Mouse (Mus musculus) cerebellum, postnatal 10 days (tissue): ENCODE results near the gene Ncor2.

ENCODE experiments used
- DNase-seq, 2 experiments: peaks; one replicate each; pipeline ENCODE4 v3.0.0; 2021; ENCODE audit warnings: mixed read lengths in 2 of 2

The Ncor2 gene

DNA sequence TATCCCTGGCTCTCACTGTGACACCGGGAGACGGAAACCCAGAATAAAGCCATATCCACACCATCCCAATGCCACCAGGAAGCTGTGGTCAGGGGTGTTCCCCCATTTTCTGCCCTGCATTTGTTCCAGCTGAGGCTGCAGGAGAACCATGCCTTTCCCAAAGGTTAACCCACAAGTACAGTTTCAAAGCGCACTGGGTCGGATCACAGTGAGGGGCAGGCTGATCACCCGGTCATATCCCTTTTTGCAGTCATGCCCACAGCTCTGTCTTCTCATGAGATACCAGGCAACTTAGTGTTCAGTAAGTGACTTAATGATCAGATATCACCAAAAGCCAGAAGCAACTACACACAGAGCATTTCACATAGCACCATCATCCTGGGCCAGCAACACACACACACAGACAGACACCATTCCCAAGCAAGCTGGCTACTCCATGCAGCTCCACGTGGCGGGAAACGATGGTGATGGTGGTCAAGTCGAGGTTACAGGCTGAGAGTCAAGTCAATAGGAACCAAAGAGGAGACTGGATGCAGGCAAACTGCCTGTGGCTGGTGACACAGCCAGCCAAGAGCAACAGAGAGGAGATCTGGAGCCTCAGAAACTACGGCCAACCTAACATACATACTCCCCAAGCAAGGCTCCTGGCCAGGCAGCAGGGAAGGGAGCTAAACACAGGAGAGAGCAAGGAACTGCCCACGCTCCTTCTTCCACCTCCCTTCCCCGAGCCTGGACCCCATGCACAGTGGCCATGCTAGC is 35.7 kb downstream of the Ncor2 start:
- peak; percentile 59 to 71 for DNase-seq

DNA sequence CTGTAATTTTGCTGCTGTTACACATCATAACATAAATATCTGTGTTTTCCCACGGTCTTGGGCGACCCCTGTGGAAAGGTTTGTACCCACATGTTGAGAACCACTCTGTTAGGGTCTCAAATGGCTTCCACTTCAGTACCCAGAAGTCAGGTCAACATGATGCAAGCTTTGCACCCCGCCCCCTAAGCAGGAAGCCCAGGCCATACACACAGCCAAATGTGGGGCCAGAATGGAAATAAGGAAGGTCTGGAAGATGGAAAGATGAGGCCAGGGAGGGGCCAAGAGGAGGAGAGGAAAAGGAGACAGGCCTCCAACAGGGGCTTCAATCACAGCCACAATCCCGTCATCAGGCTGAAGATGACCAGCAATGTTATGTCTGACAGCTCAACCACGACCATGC is 37.1 kb downstream of the Ncor2 start:
- DNase-seq = peak; percentile 48 to 53

DNA sequence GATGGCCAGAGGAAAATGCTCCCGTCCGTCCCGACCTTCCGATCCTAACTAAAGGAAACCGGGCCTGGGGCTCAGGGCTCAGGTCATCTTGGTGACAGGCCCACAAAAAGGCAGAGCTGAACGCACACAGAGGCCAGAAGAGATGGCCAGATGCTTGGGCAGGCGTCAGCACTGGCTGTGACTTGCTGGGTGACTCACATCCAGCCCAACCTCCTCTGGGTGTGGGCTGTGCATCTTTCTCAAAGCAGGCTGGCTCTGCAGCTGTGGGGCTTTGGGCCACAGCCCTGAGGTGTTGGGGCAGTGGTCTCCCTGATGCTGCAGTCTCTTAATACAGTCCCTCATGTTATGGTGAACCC is 37.5 kb downstream of the Ncor2 start:
- DNase-seq = no peak

DNA sequence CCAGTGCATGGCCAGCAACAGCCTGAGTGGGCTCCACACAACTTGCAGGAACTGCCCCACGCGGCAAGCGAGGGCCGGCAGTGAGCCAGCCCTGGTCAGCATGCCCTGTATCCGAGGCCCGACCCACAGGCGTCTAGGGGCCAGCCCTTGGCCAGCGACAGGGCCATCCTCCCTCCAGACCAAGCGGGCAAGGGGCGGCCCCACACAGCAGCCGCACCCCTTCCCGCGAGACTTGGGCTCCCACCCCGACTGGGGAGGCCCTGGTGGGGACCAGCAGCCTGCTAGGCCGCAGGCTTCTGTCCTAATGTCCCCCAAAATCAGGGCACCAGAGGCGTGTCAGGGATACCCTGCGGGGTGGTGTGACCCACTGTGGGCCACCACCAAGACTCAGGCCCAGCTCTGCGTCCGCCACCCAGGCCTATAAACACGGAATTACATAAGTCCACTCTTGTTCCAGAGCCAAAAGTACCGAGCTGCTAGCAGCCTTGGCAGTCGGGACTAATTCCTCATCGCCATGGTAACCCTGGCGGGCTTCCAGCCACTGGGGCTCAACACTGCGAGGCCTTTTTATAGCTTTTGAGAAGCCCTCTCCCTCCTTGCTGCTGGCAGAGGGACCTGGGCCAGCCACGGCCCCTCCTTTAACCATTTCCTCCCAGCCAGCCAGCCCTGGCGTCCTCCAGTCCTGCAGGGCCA is 38.0 kb downstream of the Ncor2 start:
- peak; percentile 100 for DNase-seq

DNA sequence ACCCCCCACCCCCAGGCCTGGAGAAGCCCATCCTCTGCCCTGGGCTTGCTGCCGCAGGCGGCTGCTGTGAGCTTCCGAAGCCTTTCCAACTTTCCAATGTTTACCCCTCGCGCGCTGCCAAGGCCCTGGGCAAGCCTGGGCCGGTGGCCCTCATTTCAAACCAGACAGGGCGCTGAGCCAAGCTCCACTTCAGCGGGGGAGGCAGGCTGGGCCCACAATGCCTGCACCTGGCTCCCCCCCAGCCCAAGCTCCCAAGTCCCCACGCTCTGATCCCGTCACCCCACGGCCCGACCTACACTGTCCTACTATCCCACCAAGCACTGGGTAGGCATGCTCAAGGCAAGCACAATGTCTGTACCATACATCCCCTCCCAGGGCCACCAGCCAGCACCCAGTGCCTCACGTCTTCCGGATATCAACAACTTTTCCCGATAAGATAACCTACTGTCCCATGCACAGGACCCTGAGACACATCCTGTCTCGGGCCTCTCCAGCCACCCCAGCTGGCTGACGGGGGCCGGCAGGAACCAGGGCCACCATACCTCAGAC is 38.8 kb downstream of the Ncor2 start:
- DNase-seq = peak; percentile 98

DNA sequence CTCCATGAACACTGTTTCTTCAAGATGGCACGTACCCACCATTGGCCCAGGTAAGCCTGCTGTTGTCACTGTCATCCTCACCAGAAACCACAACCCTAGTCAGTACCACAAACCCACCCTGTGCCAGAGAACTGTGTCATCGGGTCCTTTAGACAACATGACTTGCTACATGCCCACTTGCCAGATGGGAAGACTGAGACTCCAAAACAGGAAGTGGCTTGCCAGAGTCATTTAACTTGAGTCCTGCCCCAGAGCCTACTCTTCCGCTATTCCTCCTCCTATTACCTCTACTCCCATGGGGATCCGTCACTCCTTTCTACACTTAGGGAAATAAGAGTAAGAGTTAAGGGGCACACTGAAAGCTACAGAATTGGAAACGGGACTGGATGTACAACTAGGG is 39.4 kb downstream of the Ncor2 start:
- peak in 1 of 2 experiments; percentile 59 for DNase-seq

DNA sequence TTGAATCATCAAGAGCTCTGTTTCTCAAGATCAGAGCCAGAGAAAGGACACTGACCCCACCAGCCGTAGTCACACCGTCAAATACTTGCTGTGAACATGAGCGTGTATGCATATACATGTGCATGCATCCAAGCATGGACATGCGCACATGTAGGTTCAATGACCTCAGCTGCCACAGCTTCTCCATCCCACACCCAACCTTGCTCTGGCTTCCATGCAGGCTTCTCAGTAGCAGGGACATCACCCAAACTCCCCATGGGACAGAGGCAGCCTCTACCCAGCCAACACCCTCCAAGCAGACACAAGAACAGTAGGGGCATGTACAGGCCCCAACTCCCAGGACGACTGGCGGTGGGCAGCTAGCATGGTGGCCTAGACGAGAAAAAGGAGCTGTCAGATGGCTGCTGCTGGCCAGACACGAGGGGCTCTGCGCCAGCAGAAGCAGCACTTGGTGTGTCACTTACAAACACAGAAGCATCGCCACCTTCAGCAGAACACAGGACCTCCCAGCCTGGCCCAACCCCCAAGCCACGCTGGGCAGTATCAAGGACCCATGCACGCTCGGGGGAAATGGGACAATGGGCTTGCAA is 40.1 kb downstream of the Ncor2 start:
- DNase-seq = peak; percentile 59 to 64

DNA sequence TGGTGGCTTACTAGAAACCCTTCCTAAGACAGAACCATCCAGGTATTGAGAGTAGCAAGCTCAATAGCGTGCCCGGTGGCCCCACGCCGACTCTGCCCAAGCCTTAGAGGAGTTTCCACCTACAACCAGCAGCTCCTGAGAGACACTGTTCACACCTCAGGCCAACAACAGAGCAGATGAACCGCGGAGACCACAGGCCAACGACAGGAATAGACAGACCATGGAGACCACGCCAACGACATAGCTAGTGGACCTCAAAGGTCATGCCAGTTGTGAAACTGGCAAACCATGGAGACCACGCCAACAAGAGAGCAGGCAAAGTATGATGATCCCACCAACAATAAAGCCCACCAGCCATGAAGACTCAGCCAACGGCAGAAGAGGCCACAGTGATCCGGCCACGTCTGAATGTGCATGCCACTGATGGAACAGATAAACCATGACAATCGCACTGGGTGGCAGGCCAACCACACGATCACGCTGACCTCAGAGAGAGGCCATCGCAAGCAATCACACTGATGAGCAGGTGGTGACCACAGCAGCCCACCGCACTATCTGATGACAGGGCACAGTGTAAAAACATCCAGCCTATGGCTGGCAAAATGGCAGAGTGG is 41.2 kb downstream of the Ncor2 start:
- no peak for DNase-seq

DNA sequence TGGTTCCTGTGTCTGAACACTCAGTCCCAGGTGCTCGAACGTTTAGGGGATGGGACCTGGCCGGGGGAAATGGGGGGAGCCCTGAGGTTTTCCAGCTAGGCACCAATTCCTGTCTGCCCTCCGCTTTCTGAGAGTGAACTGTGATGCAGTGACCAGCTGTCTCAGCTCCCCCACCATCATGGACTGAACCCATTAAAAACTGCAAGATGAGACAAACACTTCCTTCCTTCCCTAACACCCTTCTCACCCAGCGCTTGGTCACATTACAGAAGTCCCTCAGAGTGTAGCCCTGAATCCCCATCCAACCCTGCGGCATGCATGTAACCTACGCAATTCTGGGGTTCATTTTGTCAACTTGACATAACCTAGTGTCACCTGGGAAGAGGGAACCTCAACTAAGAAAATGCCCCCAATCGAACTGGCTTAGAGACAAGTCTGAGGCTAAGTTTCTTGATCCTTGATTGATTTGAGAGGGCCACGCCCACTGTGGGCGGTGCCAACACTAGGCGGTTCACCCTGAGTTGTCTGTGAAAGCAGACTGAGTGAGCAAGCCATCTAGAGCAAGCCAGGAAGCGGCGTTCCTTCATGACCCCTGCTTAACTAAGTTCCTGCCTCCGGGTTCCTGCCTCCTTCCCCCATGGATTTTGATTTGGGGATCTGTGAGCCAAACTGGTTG is 41.9 kb downstream of the Ncor2 start:
- DNase-seq = peak; percentile 54 to 60

DNA sequence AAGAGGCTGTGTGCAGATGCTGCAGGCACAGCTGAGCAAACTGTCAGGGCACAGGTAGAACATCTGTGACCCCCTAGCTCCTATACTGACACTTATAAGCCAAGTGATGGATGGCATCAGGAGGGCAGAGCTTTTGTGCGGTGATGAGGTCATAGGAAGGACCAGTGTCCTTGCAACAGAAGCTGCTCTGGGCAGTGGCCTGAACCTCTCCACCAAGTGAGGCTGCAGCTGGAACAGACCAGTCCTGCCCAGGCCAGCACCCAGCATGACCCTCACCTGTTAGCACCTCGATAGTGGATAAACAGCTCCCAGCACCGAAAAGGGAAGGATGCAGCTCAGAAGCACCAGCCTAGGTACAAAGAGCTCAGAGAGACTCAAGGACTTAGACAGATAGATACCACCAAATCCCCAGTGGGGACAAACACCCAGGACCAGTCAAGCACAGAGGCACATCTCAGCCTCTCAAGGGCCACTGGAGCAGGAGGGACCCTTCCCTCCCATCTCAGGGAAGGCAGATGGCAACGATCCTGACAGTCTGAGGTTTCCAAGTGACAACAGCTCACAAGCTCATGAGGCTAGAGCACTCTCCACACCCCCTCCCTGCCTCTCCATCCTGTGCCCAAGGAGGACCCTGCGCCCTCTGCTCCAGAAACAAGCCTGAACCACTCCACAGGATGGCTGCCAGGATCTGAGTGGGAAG is 42.6 kb downstream of the Ncor2 start:
- DNase-seq = peak; percentile 75 to 76

DNA sequence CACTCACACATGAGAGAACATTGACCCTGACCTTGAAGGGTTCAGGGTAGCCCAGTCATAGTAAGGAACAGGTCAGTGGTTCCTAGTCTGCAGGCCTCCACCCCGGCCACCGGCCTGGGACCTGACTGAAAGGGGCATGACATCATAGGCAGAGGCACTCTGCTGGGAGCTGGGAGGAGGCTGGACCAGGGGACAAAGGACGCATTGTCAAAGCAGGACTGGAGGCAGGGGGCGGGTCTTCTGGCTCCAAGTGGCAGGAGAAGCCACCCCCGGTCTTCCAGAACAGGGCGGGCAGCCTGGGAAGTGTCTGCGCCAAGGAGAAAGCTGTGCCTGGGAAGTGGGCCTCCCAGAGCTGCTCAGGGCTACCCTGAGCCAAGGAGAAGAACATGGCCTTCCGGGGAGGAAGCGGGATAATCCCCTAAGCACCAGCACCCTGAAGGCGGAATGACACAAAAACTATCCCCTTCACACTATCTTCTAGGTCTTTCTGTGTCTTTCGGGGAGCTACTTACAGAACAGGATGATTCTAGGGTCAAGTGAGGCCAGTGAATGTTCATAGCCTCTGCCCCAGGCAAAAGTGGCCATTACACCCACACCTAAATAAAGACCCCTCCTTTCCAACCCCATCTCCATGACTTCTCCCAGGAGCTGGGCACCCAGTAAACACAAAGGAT is 44.1 kb downstream of the Ncor2 start:
- DNase-seq = peak; percentile 70 to 80

DNA sequence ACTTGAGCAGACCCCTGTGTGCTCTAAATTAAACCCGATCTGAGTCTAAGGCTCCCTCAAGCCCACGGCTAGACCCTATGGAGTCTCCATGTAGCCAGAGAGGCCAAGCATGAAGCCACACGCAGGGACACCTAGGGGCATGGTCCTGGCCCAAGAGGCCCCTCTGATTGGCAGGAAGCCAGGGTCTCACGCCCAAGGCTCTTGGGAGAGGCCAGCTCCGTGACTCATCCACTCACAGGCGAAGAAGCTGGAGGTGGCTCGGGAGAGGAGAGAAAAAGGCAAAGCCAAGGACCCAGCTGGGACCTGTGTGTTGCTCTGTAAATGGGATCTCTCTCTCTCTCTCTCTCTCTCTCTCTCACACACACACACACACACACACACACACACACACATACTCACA is 44.6 kb downstream of the Ncor2 start:
- peak; percentile 79 to 80 for DNase-seq

DNA sequence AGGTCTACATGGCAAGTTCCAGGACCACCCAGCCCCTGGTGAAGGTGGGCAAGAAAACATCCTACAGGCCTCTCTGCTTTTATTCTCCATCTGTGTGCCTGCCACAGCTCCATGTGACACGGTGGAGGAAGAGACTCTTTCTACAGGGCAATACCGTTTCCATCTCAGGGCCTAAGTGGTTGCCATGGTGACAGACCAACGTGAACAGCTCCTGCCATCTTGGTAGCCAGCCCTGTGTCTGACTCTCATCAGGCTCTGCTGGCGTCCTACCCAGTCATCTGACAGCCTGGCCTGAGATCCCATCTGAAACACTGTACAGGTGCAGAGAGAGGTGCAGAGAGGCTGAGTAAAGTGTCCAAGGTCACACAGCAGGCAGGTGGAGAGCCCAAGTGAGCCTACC is 45.4 kb downstream of the Ncor2 start:
- DNase-seq = peak; percentile 88

DNA sequence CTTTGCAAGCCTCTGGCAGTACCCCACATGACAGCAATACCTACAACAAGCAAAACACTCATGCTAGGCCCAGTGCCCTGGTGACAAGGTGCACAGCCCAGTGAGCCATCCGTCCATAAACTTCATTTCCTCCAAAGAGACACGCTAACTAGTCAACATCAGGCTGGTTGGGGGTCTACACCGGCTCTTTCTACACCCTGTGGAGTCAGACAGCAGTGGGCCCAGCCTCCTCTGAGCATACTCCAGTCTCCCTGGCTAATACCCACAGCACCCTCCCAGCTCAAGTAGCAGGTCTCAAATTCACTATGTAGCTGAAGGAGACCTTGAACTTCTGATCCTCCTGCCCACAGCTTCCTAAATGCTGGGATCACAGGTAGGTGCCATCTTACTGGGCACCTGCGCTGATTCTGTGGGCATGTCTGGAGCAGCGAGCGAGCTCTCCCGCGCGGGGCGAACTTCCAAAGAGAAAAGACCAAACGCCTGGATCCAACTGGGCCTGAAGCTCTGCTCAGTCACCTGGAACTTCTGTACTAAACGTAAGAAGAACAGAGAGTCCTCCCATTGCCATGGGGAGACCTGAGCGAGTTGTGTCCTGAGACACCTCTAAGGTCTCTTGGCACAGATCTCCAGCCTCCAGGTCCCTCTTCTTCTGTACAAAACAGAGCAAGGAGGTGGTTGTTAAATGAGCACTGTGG is 46.3 kb downstream of the Ncor2 start:
- peak in 1 of 2 experiments; percentile 41 for DNase-seq

DNA sequence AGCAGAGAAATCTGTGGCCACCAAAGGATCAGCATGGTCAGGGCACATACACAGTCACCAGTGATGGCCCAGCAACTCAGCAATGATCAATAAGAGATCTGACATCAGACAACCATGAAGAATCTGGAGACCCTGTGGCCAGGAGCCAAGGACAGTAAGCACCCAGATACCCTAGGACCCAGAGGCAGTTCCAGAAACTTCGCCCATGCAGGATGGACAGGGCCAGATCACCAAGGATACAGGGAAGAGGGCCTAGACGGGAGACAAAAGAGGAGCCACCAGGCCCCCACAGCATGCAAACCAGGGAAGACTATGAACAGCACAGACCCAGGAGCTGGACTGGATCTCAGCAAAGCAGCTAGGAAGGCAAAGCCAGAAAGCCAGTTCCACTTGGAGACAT is 47.0 kb downstream of the Ncor2 start:
- peak in 1 of 2 experiments; percentile 61 for DNase-seq

DNA sequence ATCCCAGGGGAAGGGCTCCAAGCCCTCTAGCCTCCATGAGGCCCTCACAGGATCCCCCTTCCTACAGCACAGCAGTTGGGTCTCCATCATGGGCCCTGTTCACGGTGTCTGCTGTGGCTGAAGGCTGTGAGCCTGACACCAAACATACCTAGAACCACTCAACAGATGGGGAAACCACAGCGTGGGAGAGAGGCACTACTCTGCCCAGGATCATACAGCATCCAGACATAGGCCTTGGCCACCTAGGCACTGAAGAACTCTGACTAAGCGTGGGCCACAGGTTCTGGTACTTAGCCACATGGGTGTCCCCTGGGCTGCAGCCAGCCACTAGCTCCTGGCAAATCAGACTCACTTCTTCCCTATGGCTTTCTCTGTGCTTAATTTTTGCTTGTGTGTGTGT is 48.6 kb downstream of the Ncor2 start:
- DNase-seq = peak; percentile 45 to 46

DNA sequence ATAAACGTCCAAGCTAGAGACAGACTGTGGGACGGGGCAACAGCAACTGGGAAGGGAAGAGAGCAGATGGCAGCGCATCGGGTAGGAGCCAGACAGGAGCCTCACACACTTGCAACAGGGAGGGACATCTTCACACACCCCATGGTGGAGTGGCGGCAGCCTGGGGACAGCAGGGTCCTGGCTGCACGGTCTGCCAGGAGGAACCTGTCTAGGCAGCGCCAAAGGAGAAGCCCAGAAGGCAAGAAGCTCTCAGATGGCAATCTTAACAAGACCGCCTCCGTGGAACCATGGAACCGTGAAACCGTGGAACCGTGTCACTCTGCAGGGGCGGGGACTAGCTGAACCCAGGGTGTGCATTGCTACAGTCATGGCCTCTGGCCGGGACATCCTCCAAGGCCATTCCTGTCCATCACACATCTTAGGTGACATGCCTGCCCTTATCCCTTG is 50.1 kb downstream of the Ncor2 start:
- DNase-seq = peak; percentile 91 to 96

DNA sequence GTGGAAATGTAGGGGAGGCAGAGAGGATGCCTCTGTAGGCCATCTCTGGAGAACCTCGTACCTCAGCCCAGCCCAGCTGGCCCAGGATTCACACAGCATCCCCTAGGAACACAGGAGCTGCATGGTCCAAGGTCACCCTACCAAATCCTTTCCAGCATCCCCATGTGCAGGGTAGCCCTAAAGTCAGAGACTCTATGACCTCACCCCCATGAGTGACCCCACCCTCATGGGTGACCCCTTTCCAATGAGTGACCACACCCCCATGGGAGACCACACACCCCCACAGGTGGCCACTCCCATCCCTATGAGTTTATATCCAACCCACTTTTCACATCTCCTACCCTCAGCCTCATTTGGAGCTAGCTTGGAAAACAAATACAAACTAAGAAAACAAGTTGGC is 51.1 kb downstream of the Ncor2 start:
- DNase-seq = peak in 1 of 2 experiments; percentile 39

DNA sequence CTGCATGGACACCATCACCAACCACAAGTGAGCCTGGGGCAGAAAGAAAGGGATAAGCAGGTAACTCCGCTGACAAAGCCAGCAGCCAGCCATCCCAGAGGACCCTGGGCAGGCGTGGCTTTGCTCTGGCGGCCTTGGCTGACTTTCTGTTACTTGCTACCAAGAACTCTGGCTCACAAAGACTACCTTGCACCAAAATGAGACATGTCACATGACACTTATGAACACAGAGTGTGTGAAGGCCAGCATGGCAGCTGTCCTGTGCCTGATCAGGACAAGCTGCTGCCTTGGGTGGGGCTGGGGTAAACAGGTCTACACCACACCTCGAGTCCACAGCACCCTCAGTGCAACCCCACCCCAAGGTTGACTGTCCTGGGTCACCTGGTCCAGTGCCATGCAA is 51.6 kb downstream of the Ncor2 start:
- DNase-seq = peak in 1 of 2 experiments; percentile 37

DNA sequence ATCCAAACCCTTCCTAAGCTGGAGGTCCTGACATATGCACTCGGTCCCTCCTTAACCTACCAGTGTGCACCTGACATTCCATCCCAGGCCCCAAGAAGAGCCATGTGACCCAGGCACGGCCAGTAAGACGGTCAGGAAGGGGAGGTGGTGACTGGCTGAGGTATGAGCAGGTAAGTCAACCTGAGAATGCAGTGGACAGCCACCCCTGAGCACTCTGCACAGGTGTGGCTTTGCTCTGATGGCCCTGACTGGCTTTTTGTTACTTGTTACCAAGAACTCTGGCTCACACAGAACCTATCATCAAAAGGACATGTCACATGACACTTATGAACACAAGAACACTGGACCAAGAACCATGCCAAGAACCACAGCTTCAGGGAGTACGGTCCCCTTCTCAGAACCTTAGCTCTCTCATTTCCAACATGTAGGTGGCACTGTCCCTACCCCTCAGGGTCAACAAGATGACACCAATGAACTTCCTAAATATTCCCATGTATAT is 53.0 kb downstream of the Ncor2 start:
- DNase-seq = no peak
